Mouse (Mus musculus): ENCODE results near the gene Fxyd5. TPM values are rescaled to one million over a fixed set of nuclear protein-coding genes. Genes with fewer than 3 reads are reported as not detected.
A peak's percentile ranks its signal among the peaks of the same experiment; 100 is the strongest.

Gene Fxyd5
- total and polyA plus RNA-seq, 2 experiments, result 3.6 to 7.8 TPM

GRCm38 (mm10) chr7:30992148-30992547, 50.1 kb downstream of the Fxyd5 start:
- Histone ChIP-seq H3K79me2 (ENCODE audit: control insufficient read depth, insufficient read depth, low read length) (no peaks in the 10 kb centered on the region), H3K27ac (replicated peaks; ENCODE audit: insufficient read depth, low read depth, low read length) (no peak overlapping the region), H3K36me3 (ENCODE audit: control insufficient read depth, insufficient read depth, low read length) (no peaks in the 10 kb centered on the region), H3K9ac (ENCODE audit: low read depth, low read length) (no peak overlapping the region), H3K4me1 (ENCODE audit: control insufficient read depth, insufficient read depth, low read length) (peaks cover 10% of the 10 kb centered on the region; the same call in 1 of the 2 replicates), H3K4me3 (ENCODE audit: insufficient read depth, low read depth, low read length) (no peak overlapping the region), H3K27me3 (ENCODE audit: control insufficient read depth, insufficient read depth, low read length) (no peaks in the 10 kb centered on the region)
- WGBS, result 76% methylated on average over 5 of the region's 5 CpGs
- DNase-seq (ENCODE audit: extremely low read depth, low read depth, low spot score), result no peak
- TF ChIP-seq POLR2A (IDR thresholded peaks at IDR 0.05; ENCODE audit: extremely low read depth, insufficient read depth, low read length), result no peak
- TF ChIP-seq CTCF (IDR thresholded peaks at IDR 0.05; ENCODE audit: low read depth, low read length), result no peak

GRCm38 (mm10) chr7:30988519-30989162, 53.6 kb downstream of the Fxyd5 start:
- TF ChIP-seq POLR2A (IDR thresholded peaks at IDR 0.05; ENCODE audit: extremely low read depth, insufficient read depth, low read length), result no peak
- TF ChIP-seq CTCF (IDR thresholded peaks at IDR 0.05; ENCODE audit: low read depth, low read length), result 0 out of 2 replicates have a peak, but pooled peaks have one; percentile 3

GRCm38 (mm10) chr7:30985357-30985756, 56.9 kb downstream of the Fxyd5 start:
- peaks cover 25% of the 10 kb centered on the region for H3K4me1 ChIP-seq (ENCODE audit: control insufficient read depth, insufficient read depth, low read length)
- TF ChIP-seq CTCF (IDR thresholded peaks at IDR 0.05; ENCODE audit: low read depth, low read length), result no peak
- TF ChIP-seq POLR2A (IDR thresholded peaks at IDR 0.05; ENCODE audit: extremely low read depth, insufficient read depth, low read length), result no peak
- no peak overlapping the region for H3K4me3 ChIP-seq (ENCODE audit: insufficient read depth, low read depth, low read length)
- no peaks in the 10 kb centered on the region for H3K27me3 ChIP-seq (ENCODE audit: control insufficient read depth, insufficient read depth, low read length)
- H3K27ac ChIP-seq (replicated peaks; ENCODE audit: insufficient read depth, low read depth, low read length), result peak overlapping the region; percentile 75
- H3K36me3 ChIP-seq (ENCODE audit: control insufficient read depth, insufficient read depth, low read length), result no peaks in the 10 kb centered on the region
- peak; percentile 85 for DNase-seq (ENCODE audit: extremely low read depth, low read depth, low spot score)
- H3K79me2 ChIP-seq (ENCODE audit: control insufficient read depth, insufficient read depth, low read length), result no peaks in the 10 kb centered on the region
- H3K9ac ChIP-seq (ENCODE audit: low read depth, low read length), result peak overlapping the region; percentile 48; the same call in 1 of the 2 replicates
- 35% methylated on average over 9 of the region's 9 CpGs for WGBS

More at GRCm38 (mm10) chr7:30988519-30989162, 53.6 kb downstream of the Fxyd5 start:
- Histone ChIP-seq H3K4me3 (ENCODE audit: insufficient read depth, low read depth, low read length) (no peak overlapping the region), H3K79me2 (ENCODE audit: control insufficient read depth, insufficient read depth, low read length) (no peaks in the 10 kb centered on the region), H3K36me3 (ENCODE audit: control insufficient read depth, insufficient read depth, low read length) (no peaks in the 10 kb centered on the region), H3K4me1 (ENCODE audit: control insufficient read depth, insufficient read depth, low read length) (peaks cover 25% of the 10 kb centered on the region), H3K27ac (replicated peaks; ENCODE audit: insufficient read depth, low read depth, low read length) (peak overlapping the region; percentile 85), H3K27me3 (ENCODE audit: control insufficient read depth, insufficient read depth, low read length) (no peaks in the 10 kb centered on the region), H3K9ac (ENCODE audit: low read depth, low read length) (no peak overlapping the region)
- WGBS, result 32% methylated on average over 4 of the region's 4 CpGs
- peak; percentile 72 for DNase-seq (ENCODE audit: extremely low read depth, low read depth, low spot score)

Other genes with a start within 250 kb of the Fxyd5 start
- 0.09 and 0.13 TPM in 2 replicates for gene Ffar2, start 218.7 kb downstream of the Fxyd5 start, total RNA-seq (2014; rRNA removed)
- gene Ffar2, start 218.7 kb downstream of the Fxyd5 start, polyA plus RNA-seq (2012; rRNA removed), result 0.04 TPM in 1 of 2 replicates, not detected in the other
- gene Ffar3, start 186.3 kb downstream of the Fxyd5 start, total RNA-seq (2014; rRNA removed), result not detected in 2 replicates
- not detected in 2 replicates for gene Ffar3, start 186.3 kb downstream of the Fxyd5 start, polyA plus RNA-seq (2012; rRNA removed)
- gene Ffar1, start 180.9 kb downstream of the Fxyd5 start, total RNA-seq (2014; rRNA removed), result not detected in 2 replicates
- gene Ffar1, start 180.9 kb downstream of the Fxyd5 start, polyA plus RNA-seq (2012; rRNA removed), result 0.05 and 0.21 TPM in 2 replicates
- 0.74 and 1.8 TPM in 2 replicates for gene Cd22, start 162.1 kb downstream of the Fxyd5 start, total RNA-seq (2014; rRNA removed)
- 1.4 and 3.7 TPM in 2 replicates for gene Cd22, start 162.1 kb downstream of the Fxyd5 start, polyA plus RNA-seq (2012; rRNA removed)
- 0.07 and 0.09 TPM in 2 replicates for gene Mag, start 127.6 kb downstream of the Fxyd5 start, total RNA-seq (2014; rRNA removed)
- 0.20 and 0.37 TPM in 2 replicates for gene Mag, start 127.6 kb downstream of the Fxyd5 start, polyA plus RNA-seq (2012; rRNA removed)
- gene Hamp2, start 117.8 kb downstream of the Fxyd5 start, total RNA-seq (2014; rRNA removed), result 445 and 548 TPM in 2 replicates
- gene Hamp2, start 117.8 kb downstream of the Fxyd5 start, polyA plus RNA-seq (2012; rRNA removed), result 6,798 and 9,385 TPM in 2 replicates
- 1,191 and 3,227 TPM in 2 replicates for gene Hamp, start 98.4 kb downstream of the Fxyd5 start, total RNA-seq (2014; rRNA removed)
- 8,217 and 12,671 TPM in 2 replicates for gene Hamp, start 98.4 kb downstream of the Fxyd5 start, polyA plus RNA-seq (2012; rRNA removed)
- 40.5 and 55.1 TPM in 2 replicates for gene Usf2, start 85.7 kb downstream of the Fxyd5 start, total RNA-seq (2014; rRNA removed)
- gene Usf2, start 85.7 kb downstream of the Fxyd5 start, polyA plus RNA-seq (2012; rRNA removed), result 160 and 161 TPM in 2 replicates
- 75.7 and 86.7 TPM in 2 replicates for gene Lsr, start 69.0 kb downstream of the Fxyd5 start, total RNA-seq (2014; rRNA removed)
- 289 and 362 TPM in 2 replicates for gene Lsr, start 69.0 kb downstream of the Fxyd5 start, polyA plus RNA-seq (2012; rRNA removed)
- 2.4 and 3.0 TPM in 2 replicates for gene Fam187b, start 68.7 kb downstream of the Fxyd5 start, total RNA-seq (2014; rRNA removed)
- gene Fam187b, start 68.7 kb downstream of the Fxyd5 start, polyA plus RNA-seq (2012; rRNA removed), result 3.7 and 3.9 TPM in 2 replicates
- gene Fxyd7, start 9.0 kb upstream of the Fxyd5 start, total RNA-seq (2014; rRNA removed), result 0.47 TPM in 1 of 2 replicates, not detected in the other
- 0.40 and 0.92 TPM in 2 replicates for gene Fxyd7, start 9.0 kb upstream of the Fxyd5 start, polyA plus RNA-seq (2012; rRNA removed)
- gene Fxyd1, start 14.7 kb upstream of the Fxyd5 start, total RNA-seq (2014; rRNA removed), result 127 and 154 TPM in 2 replicates
- 1,507 and 1,555 TPM in 2 replicates for gene Fxyd1, start 14.7 kb upstream of the Fxyd5 start, polyA plus RNA-seq (2012; rRNA removed)
- gene Lgi4, start 16.9 kb upstream of the Fxyd5 start, total RNA-seq (2014; rRNA removed), result 0.07 and 0.18 TPM in 2 replicates
- gene Lgi4, start 16.9 kb upstream of the Fxyd5 start, polyA plus RNA-seq (2012; rRNA removed), result 0.04 and 0.09 TPM in 2 replicates
- gene Fxyd3, start 34.2 kb upstream of the Fxyd5 start, total RNA-seq (2014; rRNA removed), result 0.27 and 0.46 TPM in 2 replicates
- 0.50 and 0.83 TPM in 2 replicates for gene Fxyd3, start 34.2 kb upstream of the Fxyd5 start, polyA plus RNA-seq (2012; rRNA removed)
- gene Hpn, start 72.8 kb upstream of the Fxyd5 start, total RNA-seq (2014; rRNA removed), result 282 and 327 TPM in 2 replicates
- gene Hpn, start 72.8 kb upstream of the Fxyd5 start, polyA plus RNA-seq (2012; rRNA removed), result 883 and 920 TPM in 2 replicates
- gene Scn1b, start 84.5 kb upstream of the Fxyd5 start, total RNA-seq (2014; rRNA removed), result 2.4 and 3.5 TPM in 2 replicates
- gene Scn1b, start 84.5 kb upstream of the Fxyd5 start, polyA plus RNA-seq (2012; rRNA removed), result 4.4 and 7.1 TPM in 2 replicates
- 5.1 and 6.6 TPM in 2 replicates for gene Gramd1a, start 113.4 kb upstream of the Fxyd5 start, total RNA-seq (2014; rRNA removed)
- 17.0 and 33.0 TPM in 2 replicates for gene Gramd1a, start 113.4 kb upstream of the Fxyd5 start, polyA plus RNA-seq (2012; rRNA removed)
- not detected in 2 replicates for gene Scgb2b2, start 248.0 kb upstream of the Fxyd5 start, total RNA-seq (2014; rRNA removed)
- gene Scgb2b2, start 248.0 kb upstream of the Fxyd5 start, polyA plus RNA-seq (2012; rRNA removed), result not detected in 2 replicates
- gene Scgb1b2, start 249.3 kb upstream of the Fxyd5 start, total RNA-seq (2014; rRNA removed), result not detected in 2 replicates
- not detected in 2 replicates for gene Scgb1b2, start 249.3 kb upstream of the Fxyd5 start, polyA plus RNA-seq (2012; rRNA removed)

All from liver, adult 2 months (tissue).